ENCODE assay signal across 8 mouse cellular contexts in the genomic region with DNA sequence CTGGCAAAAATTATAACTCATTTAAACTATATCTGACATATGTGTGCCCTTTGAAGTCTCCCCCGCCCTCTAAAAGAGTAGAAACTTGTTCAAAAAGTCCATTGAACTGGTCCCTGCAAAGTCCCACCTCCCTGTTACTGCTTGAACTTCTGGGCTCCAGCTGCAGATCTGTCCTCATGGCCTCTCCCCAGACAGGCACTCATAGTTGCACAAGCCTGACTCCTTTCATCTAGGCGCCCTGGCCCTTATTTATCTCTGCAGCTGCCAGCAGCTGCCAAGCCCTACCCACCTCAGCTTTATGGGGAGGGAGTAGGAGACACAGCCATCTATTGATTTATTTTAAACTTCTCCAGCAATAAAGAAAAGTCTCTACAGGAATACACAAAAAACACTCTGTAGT.
DNase-seq lines count a peak whose midpoint lies in the region; ATAC-seq lines count a peak whose summit lies in the region.

No protein-coding gene starts in this region.

- peaks cover 16% of the 10 kb centered on the region for H3K4me1 ChIP-seq in embryonic facial prominence, embryonic 15.5 days
- no peaks in the 10 kb centered on the region for H3K4me1 ChIP-seq in forebrain, embryonic 12.5 days

- 34% methylated on average over 2 of the region's 2 CpGs for WGBS in embryonic facial prominence, embryonic 15.5 days
- 18% methylated on average over 2 of the region's 2 CpGs for WGBS in large intestine, adult 2 months
- WGBS in forebrain, embryonic 12.5 days = 82% methylated on average over 2 of the region's 2 CpGs

- H3K9ac ChIP-seq in embryonic facial prominence, embryonic 15.5 days = no peak overlapping the region
- no peak overlapping the region for H3K9ac ChIP-seq in forebrain, embryonic 12.5 days

- no peak for ATAC-seq in embryonic facial prominence, embryonic 15.5 days (ENCODE audit: insufficient number of reproducible peaks, low FRiP score, low TSS enrichment, low read depth)
- ATAC-seq in forebrain, embryonic 12.5 days (ENCODE audit: low FRiP score) = no peak

- H3K4me2 ChIP-seq in embryonic facial prominence, embryonic 15.5 days (replicated peaks) = no peak overlapping the region
- no peak overlapping the region for H3K4me2 ChIP-seq in forebrain, embryonic 12.5 days

- H3K27ac ChIP-seq in embryonic facial prominence, embryonic 15.5 days (replicated peaks) = peak overlapping the region; percentile 59
- no peak overlapping the region for H3K27ac ChIP-seq in forebrain, embryonic 12.5 days

- H3K4me3 ChIP-seq in embryonic facial prominence, embryonic 15.5 days (replicated peaks) = no peak overlapping the region
- no peak overlapping the region for H3K4me3 ChIP-seq in forebrain, embryonic 12.5 days (replicated peaks)

- peaks cover 15% of the 10 kb centered on the region for H3K36me3 ChIP-seq in embryonic facial prominence, embryonic 15.5 days
- peaks cover 18% of the 10 kb centered on the region; the same call in 1 of the 2 replicates for H3K36me3 ChIP-seq in forebrain, embryonic 12.5 days (replicated peaks)

- H3K9me3 ChIP-seq in embryonic facial prominence, embryonic 15.5 days (replicated peaks) = no peaks in the 10 kb centered on the region
- H3K9me3 ChIP-seq in forebrain, embryonic 12.5 days = no peaks in the 10 kb centered on the region

- no peaks in the 10 kb centered on the region for H3K27me3 ChIP-seq in embryonic facial prominence, embryonic 15.5 days
- no peaks in the 10 kb centered on the region for H3K27me3 ChIP-seq in forebrain, embryonic 12.5 days

- DNase-seq in adrenal gland, adult (ENCODE audit: inconsistent age in 2 of 2, low spot score in 1 of 2) = peak; percentile 49 to 86
- DNase-seq in adrenal gland, adult 18-20 months (ENCODE audit: low spot score in 2 of 2) = no peak
- peak; percentile 32 for DNase-seq in large intestine, adult 2 months (ENCODE audit: low read depth, low spot score)
- peak; percentile 45 to 73 for DNase-seq in lung, postnatal 4 days
- no peak for DNase-seq in cerebellum, adult 18-20 months
- DNase-seq in gastrocnemius, adult 18-20 months (ENCODE audit: low spot score) = no peak

Comparison
In these comparisons a context has a peak if more than half of its experiments do, and no peak if none do; other contexts are left out.
1. DNase-seq: peak in adrenal gland, adult (2 of 2), large intestine, adult 2 months (single experiment) and lung, postnatal 4 days (2 of 2); none in adrenal gland, adult 18-20 months (0 of 2), cerebellum, adult 18-20 months (0 of 2) and gastrocnemius, adult 18-20 months (single experiment).